7 mouse cellular contexts compared by ENCODE assay signal in the genomic region with DNA sequence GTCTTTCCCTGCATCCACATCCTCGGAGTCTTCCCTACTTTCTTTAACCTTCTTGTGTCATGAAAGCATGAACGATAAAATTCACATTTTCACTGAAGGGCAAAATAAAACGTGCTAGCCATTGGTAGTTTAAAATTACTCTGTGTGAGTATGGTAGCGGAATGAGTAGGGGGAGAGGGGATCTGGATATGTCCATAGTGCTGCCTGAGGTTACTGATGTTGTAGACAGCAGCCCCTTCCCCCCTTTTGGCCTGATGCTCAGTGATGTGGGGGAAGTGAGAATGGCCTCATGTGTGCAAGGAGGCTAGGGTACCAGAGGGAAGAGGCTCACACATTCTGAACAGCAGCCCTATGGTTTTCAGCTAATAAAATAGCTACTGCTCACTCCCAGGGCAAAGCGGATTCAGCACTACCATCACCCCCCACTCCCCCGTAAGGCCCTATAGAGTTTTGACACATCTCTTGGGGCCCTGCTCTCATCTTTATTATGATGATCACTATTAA. TPM values are rescaled to one million over a fixed set of nuclear protein-coding genes. Genes with fewer than 3 reads are reported as not detected.
DNase-seq lines count a peak whose midpoint lies in the region; ATAC-seq and TF ChIP-seq lines count a peak whose summit lies in the region.

No protein-coding gene starts in this region.

- H3K9me3 ChIP-seq in lung, embryonic 16.5 days (ENCODE audit: control insufficient read depth, low read length), result no peaks in the 10 kb centered on the region
- no peaks in the 10 kb centered on the region for H3K9me3 ChIP-seq in intestine, embryonic 15.5 days
- no peaks in the 10 kb centered on the region for H3K9me3 ChIP-seq in neural tube, embryonic 14.5 days (ENCODE audit: control insufficient read depth, low read length)

- WGBS in lung, embryonic 16.5 days, result 10% methylated on average over 6 of the region's 6 CpGs
- WGBS in intestine, embryonic 15.5 days, result 13% methylated on average over 6 of the region's 6 CpGs
- WGBS in neural tube, embryonic 14.5 days, result 7% methylated on average over 6 of the region's 6 CpGs

- no peak for TF ChIP-seq POLR2A in embryonic fibroblast, embryonic 13.5 days (IDR thresholded peaks at IDR 0.05; ENCODE audit: low read depth, low read length)

- DNase-seq in lung, postnatal 10 days, result no peak
- no peak for DNase-seq in adrenal gland, adult 18-20 months (ENCODE audit: low spot score in 2 of 2)
- no peak for DNase-seq in gastrocnemius, adult 8-10 months (ENCODE audit: low spot score in 2 of 2)

- peak overlapping the region; percentile 88 for H3K9ac ChIP-seq in lung, embryonic 16.5 days (ENCODE audit: low read length)
- H3K9ac ChIP-seq in intestine, embryonic 15.5 days, result peak overlapping the region; percentile 67; the same call in 1 of the 2 replicates
- peak overlapping the region; percentile 87 for H3K9ac ChIP-seq in neural tube, embryonic 14.5 days (replicated peaks; ENCODE audit: low read depth, low read length)

- H3K27ac ChIP-seq in lung, embryonic 16.5 days (ENCODE audit: low read length), result no peak overlapping the region
- peak overlapping the region; percentile 36; the same call in 1 of the 2 replicates for H3K27ac ChIP-seq in embryonic fibroblast, embryonic 13.5 days (ENCODE audit: insufficient read depth, low read length)
- H3K27ac ChIP-seq in intestine, embryonic 15.5 days, result no peak overlapping the region
- peak overlapping the region; percentile 86 for H3K27ac ChIP-seq in neural tube, embryonic 14.5 days (ENCODE audit: low read depth, low read length)

- H3K27me3 ChIP-seq in lung, embryonic 16.5 days (ENCODE audit: control insufficient read depth, insufficient read depth, low read depth, low read length), result peaks cover 11% of the 10 kb centered on the region
- H3K27me3 ChIP-seq in intestine, embryonic 15.5 days (replicated peaks), result peaks cover 11% of the 10 kb centered on the region; the same call in 1 of the 2 replicates
- 0 out of 2 replicates have a peak, but pooled peaks cover 3% of the 10 kb centered on the region for H3K27me3 ChIP-seq in neural tube, embryonic 14.5 days (ENCODE audit: control insufficient read depth, insufficient read depth, low read length)

- H3K4me1 ChIP-seq in lung, embryonic 16.5 days (replicated peaks; ENCODE audit: control insufficient read depth, insufficient read depth, low read length), result peaks cover 36% of the 10 kb centered on the region
- H3K4me1 ChIP-seq in embryonic fibroblast, embryonic 13.5 days (ENCODE audit: control insufficient read depth, insufficient read depth, low read length), result no peaks in the 10 kb centered on the region
- peaks cover 16% of the 10 kb centered on the region for H3K4me1 ChIP-seq in intestine, embryonic 15.5 days (replicated peaks)
- H3K4me1 ChIP-seq in neural tube, embryonic 14.5 days (ENCODE audit: control insufficient read depth, insufficient read depth, low read length), result no peaks in the 10 kb centered on the region

- H3K36me3 ChIP-seq in lung, embryonic 16.5 days (ENCODE audit: control insufficient read depth, insufficient read depth, low read length), result no peaks in the 10 kb centered on the region
- H3K36me3 ChIP-seq in intestine, embryonic 15.5 days, result no peaks in the 10 kb centered on the region
- H3K36me3 ChIP-seq in neural tube, embryonic 14.5 days (ENCODE audit: control insufficient read depth, insufficient read depth, low read length), result no peaks in the 10 kb centered on the region

- no peak for TF ChIP-seq CTCF in embryonic fibroblast, embryonic 13.5 days (IDR thresholded peaks at IDR 0.05; ENCODE audit: borderline replicate concordance, insufficient read depth, low read length)

- H3K4me2 ChIP-seq in lung, embryonic 16.5 days (ENCODE audit: low read depth, low read length), result peak overlapping the region; percentile 88
- peak overlapping the region; percentile 84 for H3K4me2 ChIP-seq in intestine, embryonic 15.5 days (replicated peaks)
- peak overlapping the region; percentile 82 for H3K4me2 ChIP-seq in neural tube, embryonic 14.5 days (ENCODE audit: low read depth, low read length)

- peak overlapping the region; percentile 82 for H3K4me3 ChIP-seq in lung, embryonic 16.5 days (ENCODE audit: low read length)
- peak overlapping the region; percentile 80 for H3K4me3 ChIP-seq in embryonic fibroblast, embryonic 13.5 days (ENCODE audit: insufficient read depth, low read length)
- H3K4me3 ChIP-seq in intestine, embryonic 15.5 days (replicated peaks), result peak overlapping the region; percentile 62
- H3K4me3 ChIP-seq in neural tube, embryonic 14.5 days (ENCODE audit: low read depth, low read length), result peak overlapping the region; percentile 85

- ATAC-seq in lung, embryonic 16.5 days (ENCODE audit: low read depth), result no peak
- no peak for ATAC-seq in intestine, embryonic 15.5 days
- ATAC-seq in neural tube, embryonic 14.5 days (ENCODE audit: low read depth), result no peak

RNA-seq across cellular contexts. Expression of a gene that starts 4.5 kb away (rescaled TPM):
- polyA plus RNA-seq in lung, embryonic 16.5 days (2015; fragmentation: Nextera tagmentation; extraction: Ambion mirVana), result 8.6 and 11.0 TPM in 2 replicates
- 90.6 and 94.9 TPM in 2 replicates for polyA plus RNA-seq in embryonic fibroblast, embryonic 13.5 days (2011; ENCODE audit: insufficient read length, low read depth, missing spikeins)
- polyA plus RNA-seq in intestine, embryonic 15.5 days (2015; fragmentation: Nextera tagmentation; extraction: Ambion mirVana), result 17.5 and 19.5 TPM in 2 replicates
- 30.1 and 36.7 TPM in 2 replicates for polyA plus RNA-seq in neural tube, embryonic 14.5 days (2014; fragmentation: Nextera tagmentation; extraction: Ambion mirVana)
- total RNA-seq in adrenal gland, adult 18-20 months (2021), result 10 to 100 TPM in 1 of 2 experiments, 1 to 10 TPM in 1; 9.8 to 10.3 TPM
- 1 to 10 TPM; 4.5 to 6.6 (median 5.8) TPM for total RNA-seq in gastrocnemius, adult 8-10 months (2022)

Comparison
In these comparisons a context has a peak if more than half of its experiments do, and no peak if none do; other contexts are left out.
1. H3K27ac ChIP-seq: peak in embryonic fibroblast, embryonic 13.5 days (single experiment) and neural tube, embryonic 14.5 days (single experiment); none in lung, embryonic 16.5 days (single experiment) and intestine, embryonic 15.5 days (single experiment).
2. Peak in every context shown above with its lines, with median percentiles within 50 percentile points of each other: H3K4me2 ChIP-seq, H3K4me3 ChIP-seq and H3K9ac ChIP-seq.